Mouse (Mus musculus) neural tube, embryonic 13.5 days (tissue): ENCODE measurements around the gene Cc2d2a. TPM values are rescaled to one million over a fixed set of nuclear protein-coding genes. Genes with fewer than 3 reads are reported as not detected.

Experiments
- ATAC-seq: fragments of 200-750 bp; cut with Nextera tagmentation; 2 replicates; pipeline ENCODE4 v1.8.0; 2017; ENCODE audit warnings: low read depth, mild to moderate bottlenecking, moderate TSS enrichment, moderate library complexity
- H3K27ac ChIP-seq: fragments of 300-500 bp; sonication (generic); replicated peaks from 2 replicates; pipeline ENCODE4 v1.5.1; 2015; ENCODE audit warnings: moderate library complexity, mild to moderate bottlenecking, inconsistent platforms
- H3K27me3 ChIP-seq: fragments of 300-500 bp; sonication (generic); 2 replicates; pipeline ENCODE4 v1.6.1; 2015; ENCODE audit warnings: mild to moderate bottlenecking, inconsistent platforms
- H3K36me3 ChIP-seq: fragments of 300-500 bp; sonication (generic); 2 replicates; pipeline ENCODE4 v1.6.1; 2015; ENCODE audit warnings: mild to moderate bottlenecking, inconsistent platforms
- H3K4me1 ChIP-seq: fragments of 300-500 bp; sonication (generic); replicated peaks from 2 replicates; pipeline ENCODE4 v1.6.1; 2015; ENCODE audit warnings: inconsistent platforms
- H3K4me2 ChIP-seq: fragments of 300-500 bp; sonication (generic); 2 replicates; pipeline ENCODE4 v1.6.1; 2015; ENCODE audit warnings: inconsistent platforms, mild to moderate bottlenecking, moderate library complexity
- H3K4me3 ChIP-seq: fragments of 300-500 bp; sonication (generic); 2 replicates; pipeline ENCODE4 v1.5.1; 2015; ENCODE audit warnings: mild to moderate bottlenecking, inconsistent platforms
- H3K9ac ChIP-seq: fragments of 300-500 bp; sonication (generic); 2 replicates; pipeline ENCODE4 v1.6.1; 2015; ENCODE audit warnings: moderate library complexity, mild to moderate bottlenecking, inconsistent platforms
- H3K9me3 ChIP-seq: fragments of 300-500 bp; sonication (generic); 2 replicates; pipeline ENCODE4 v1.6.1; 2016; ENCODE audit warnings: inconsistent platforms
- WGBS: fragments of 180-500 bp; shearing (Covaris S2); methylation state at CpG from one replicate; pipeline ENCODE4 v1.1.7; 2015; 5-methylcytosine and 5-hydroxymethylcytosine counted together
- polyA plus RNA-seq: library from polyadenylated mRNA; unstranded; fragments of >200 nt; fragmentation: Nextera tagmentation; extraction: Ambion mirVana; gene quantifications from 2 replicates; pipeline ENCODE4 v1.2.1, GENCODE M21; 2015

Cc2d2a gene
- polyA plus RNA-seq, 1 experiment from 2014 or later, result 7.8 TPM

DNA sequence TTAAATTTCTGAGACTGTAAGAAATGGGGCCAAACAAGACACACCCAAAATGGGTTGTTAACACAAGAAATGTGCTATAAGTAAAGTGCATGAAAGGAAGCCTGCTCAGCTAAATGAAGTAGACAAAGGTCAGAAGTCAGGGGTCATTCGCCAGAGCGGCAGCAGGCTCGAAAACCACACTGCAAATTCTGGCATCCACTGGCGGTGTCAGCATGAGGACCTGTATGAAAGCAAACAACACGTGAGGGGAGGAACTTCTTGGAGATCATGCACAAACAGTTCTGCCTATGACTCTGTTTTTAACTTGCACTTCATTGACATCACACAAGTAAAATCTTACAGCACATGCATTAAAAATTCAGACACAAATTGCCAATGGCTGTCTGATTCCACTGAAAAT is 83.0 kb downstream of the Cc2d2a start:
- H3K9ac ChIP-seq, result no peak overlapping the region
- H3K9me3 ChIP-seq, result no peaks in the 10 kb centered on the region
- H3K4me3 ChIP-seq, result no peak overlapping the region
- H3K27ac ChIP-seq, result no peak overlapping the region
- H3K4me2 ChIP-seq, result no peak overlapping the region
- H3K36me3 ChIP-seq, result peaks cover 17% of the 10 kb centered on the region
- no peaks in the 10 kb centered on the region for H3K4me1 ChIP-seq
- no peaks in the 10 kb centered on the region for H3K27me3 ChIP-seq
- 65% methylated on average over 5 of the region's 5 CpGs for WGBS
- no peak for ATAC-seq

DNA sequence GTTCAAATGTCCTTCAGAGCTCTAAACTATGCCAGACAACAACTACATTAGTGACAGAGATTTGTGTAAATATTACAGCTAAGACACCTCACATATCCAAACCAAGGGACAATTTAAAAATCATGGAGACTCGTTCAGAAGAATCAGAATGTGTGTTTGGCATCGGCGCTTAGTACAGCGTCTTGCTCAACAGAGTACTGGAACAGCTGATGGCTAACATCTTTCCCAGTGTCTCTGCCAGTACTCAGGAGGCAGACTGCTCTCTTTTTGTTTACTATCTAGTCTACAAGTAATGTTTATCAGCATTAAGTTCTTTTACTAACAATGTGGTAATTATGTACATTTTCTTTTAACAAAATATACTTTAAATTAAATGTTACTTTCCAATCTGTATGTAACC is 85.9 kb downstream of the Cc2d2a start:
- no peak overlapping the region for H3K4me3 ChIP-seq
- no peak overlapping the region for H3K27ac ChIP-seq
- 91% methylated on average over 4 of the region's 4 CpGs for WGBS
- H3K36me3 ChIP-seq, result peaks cover 12% of the 10 kb centered on the region; the same call in 1 of the 2 replicates
- H3K27me3 ChIP-seq, result no peaks in the 10 kb centered on the region
- no peak for ATAC-seq
- no peak overlapping the region for H3K4me2 ChIP-seq
- H3K4me1 ChIP-seq, result no peaks in the 10 kb centered on the region
- no peaks in the 10 kb centered on the region for H3K9me3 ChIP-seq
- H3K9ac ChIP-seq, result no peak overlapping the region

DNA sequence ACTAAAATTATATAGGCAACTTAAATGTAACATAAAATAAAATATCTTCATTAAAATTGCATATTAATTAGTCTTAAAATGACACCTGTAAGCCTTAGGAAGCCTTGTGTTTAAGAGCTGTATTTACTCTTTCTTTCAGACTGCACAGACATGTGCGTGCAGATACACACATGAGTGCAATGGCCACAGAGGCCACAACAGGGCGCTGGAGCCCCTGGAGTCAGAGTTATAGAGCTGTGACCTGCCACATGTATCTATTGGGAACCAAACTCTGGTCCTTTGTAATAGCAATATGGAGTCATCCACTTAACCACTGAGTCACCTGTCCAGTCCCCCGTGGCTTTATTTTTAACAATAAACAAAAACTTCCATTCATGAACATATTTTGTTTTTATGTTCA is 86.9 kb downstream of the Cc2d2a start:
- Histone ChIP-seq H3K27ac (no peak overlapping the region), H3K4me2 (no peak overlapping the region), H3K9ac (no peak overlapping the region), H3K36me3 (peaks cover 13% of the 10 kb centered on the region; the same call in 1 of the 2 replicates), H3K27me3 (no peaks in the 10 kb centered on the region), H3K9me3 (no peaks in the 10 kb centered on the region), H3K4me1 (no peaks in the 10 kb centered on the region), H3K4me3 (no peak overlapping the region)
- WGBS, result 88% methylated on average over 3 of the region's 3 CpGs
- ATAC-seq, result no peak

DNA sequence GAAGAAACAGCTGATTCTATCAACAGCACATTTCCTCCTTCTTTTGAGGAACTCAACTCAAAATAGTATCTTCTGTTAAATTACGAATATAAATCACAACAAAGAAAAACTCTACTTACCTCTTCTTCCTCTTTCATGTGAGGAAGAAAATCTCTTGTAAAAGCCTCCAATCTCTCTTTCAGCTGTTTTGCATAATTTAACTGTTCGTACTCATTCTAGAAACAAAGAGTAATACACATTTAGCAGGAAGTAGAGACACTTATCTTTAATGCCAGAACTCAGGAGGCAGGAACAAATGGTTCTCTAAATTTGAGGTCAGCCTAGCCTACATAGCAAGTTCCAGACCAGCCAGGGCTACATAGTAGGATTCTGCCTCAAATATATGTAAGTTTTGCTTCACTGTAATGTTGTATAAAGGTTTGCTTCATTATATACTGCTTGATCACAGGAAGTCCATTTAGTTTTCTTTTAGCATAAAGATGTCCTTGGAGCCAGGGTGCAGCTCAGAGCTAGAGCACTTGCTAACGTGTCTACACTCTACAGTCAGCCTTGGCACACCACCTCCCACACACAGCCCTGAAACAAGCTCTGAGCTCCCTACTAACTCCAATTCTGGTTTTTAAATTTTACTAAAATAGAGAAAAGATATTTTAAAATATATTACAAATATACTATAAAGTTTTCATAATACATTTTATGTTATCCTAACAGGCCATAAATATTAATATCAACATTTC is 108.6 kb downstream of the Cc2d2a start:
- H3K27ac ChIP-seq, result no peak overlapping the region
- H3K4me3 ChIP-seq, result no peak overlapping the region
- H3K9me3 ChIP-seq, result no peaks in the 10 kb centered on the region
- ATAC-seq, result no peak
- peaks cover 31% of the 10 kb centered on the region for H3K36me3 ChIP-seq
- no peak overlapping the region for H3K9ac ChIP-seq
- no peak overlapping the region for H3K4me2 ChIP-seq
- WGBS, result 92% methylated on average over 3 of the region's 3 CpGs
- H3K4me1 ChIP-seq, result no peaks in the 10 kb centered on the region
- no peaks in the 10 kb centered on the region for H3K27me3 ChIP-seq

DNA sequence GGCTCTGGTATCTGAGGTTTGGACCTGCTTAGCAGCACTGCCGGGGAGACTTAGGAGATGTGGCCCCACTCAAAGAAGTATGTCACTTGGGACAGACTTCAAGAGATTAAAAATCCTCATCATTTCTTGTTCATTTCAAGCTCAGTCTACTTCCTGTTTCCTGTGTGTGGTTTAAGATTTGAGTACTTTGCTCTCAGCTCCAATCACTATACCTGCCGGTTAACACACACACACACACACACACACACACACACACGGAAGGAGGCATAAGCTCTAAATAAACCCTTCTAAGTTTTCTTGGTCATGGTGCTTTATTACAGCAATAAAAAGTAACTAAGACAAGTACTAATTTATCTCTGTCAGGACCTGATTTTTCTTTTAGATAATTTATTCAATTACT is 109.4 kb downstream of the Cc2d2a start:
- Histone ChIP-seq H3K36me3 (peaks cover 28% of the 10 kb centered on the region), H3K27me3 (no peaks in the 10 kb centered on the region), H3K9ac (no peak overlapping the region), H3K9me3 (no peaks in the 10 kb centered on the region), H3K4me2 (no peak overlapping the region), H3K27ac (no peak overlapping the region), H3K4me3 (no peak overlapping the region), H3K4me1 (peaks cover 5% of the 10 kb centered on the region)
- 86% methylated on average over 3 of the region's 3 CpGs for WGBS
- ATAC-seq, result no peak

DNA sequence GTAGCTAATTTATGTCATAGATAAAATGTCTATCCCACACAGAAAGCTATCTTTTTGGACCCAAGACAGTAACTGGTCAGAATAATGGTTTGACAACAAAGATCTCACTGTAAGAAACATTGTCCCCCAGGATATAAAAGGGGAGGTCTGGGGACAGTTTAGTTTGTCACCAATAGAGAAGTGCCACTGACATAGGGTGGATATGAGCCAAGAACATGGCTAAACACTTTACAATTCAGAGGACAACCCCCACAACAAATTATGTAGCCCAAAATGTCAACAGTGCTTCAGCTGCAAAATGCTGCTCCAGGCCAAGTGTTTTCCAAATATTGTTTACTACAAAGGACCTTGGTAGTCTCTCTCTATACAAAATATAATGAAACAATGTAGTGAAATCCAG is 114.3 kb downstream of the Cc2d2a start:
- H3K27ac ChIP-seq, result no peak overlapping the region
- peaks cover 36% of the 10 kb centered on the region for H3K4me1 ChIP-seq
- H3K4me2 ChIP-seq, result no peak overlapping the region
- H3K9me3 ChIP-seq, result no peaks in the 10 kb centered on the region
- H3K9ac ChIP-seq, result no peak overlapping the region
- H3K4me3 ChIP-seq, result no peak overlapping the region
- no peak for ATAC-seq
- H3K27me3 ChIP-seq, result no peaks in the 10 kb centered on the region
- H3K36me3 ChIP-seq, result no peaks in the 10 kb centered on the region

DNA sequence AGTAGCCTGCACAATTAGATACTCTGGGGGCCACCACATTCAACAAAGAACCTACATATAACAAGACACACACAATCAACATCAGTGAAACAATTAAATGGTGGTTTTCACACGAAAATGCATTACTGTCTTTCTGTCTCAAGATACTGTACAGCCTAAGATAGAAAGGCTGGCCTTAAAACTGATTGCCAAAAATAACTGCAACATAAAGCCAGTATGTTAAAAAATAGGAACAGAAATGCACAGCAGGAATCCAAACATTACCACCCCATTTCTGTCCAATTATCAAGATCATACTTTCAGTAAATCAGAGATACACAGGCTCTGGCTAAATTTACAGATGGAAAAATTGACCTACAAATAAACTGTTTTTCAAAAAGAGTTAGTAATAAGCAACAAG is 114.8 kb downstream of the Cc2d2a start:
- H3K9ac ChIP-seq, result no peak overlapping the region
- no peak overlapping the region for H3K4me3 ChIP-seq
- H3K27ac ChIP-seq, result no peak overlapping the region
- WGBS, result 24% methylated on average over 1 of the region's 1 CpGs
- peaks cover 36% of the 10 kb centered on the region for H3K4me1 ChIP-seq
- ATAC-seq, result no peak
- no peaks in the 10 kb centered on the region for H3K27me3 ChIP-seq
- H3K9me3 ChIP-seq, result no peaks in the 10 kb centered on the region
- no peak overlapping the region for H3K4me2 ChIP-seq
- no peaks in the 10 kb centered on the region for H3K36me3 ChIP-seq

DNA sequence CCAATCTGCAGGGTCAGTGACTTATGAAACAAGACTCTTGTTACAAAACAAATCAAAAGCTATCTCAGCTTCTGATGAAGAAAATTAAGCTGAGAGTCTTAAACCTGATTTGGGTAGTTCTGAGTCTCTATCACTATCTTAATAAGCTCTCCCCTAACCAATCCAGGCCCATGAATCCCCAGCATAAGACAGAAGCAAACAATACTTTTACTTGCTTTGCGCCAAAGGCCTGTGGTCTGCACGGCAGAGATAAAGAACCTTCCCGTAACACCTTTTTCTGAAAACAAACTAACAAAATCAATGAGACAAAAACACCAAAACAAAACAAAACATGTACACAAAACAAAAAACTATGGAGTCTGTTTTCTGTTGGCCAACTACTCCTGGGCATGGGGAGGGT is 116.4 kb downstream of the Cc2d2a start:
- no peaks in the 10 kb centered on the region for H3K27me3 ChIP-seq

DNA sequence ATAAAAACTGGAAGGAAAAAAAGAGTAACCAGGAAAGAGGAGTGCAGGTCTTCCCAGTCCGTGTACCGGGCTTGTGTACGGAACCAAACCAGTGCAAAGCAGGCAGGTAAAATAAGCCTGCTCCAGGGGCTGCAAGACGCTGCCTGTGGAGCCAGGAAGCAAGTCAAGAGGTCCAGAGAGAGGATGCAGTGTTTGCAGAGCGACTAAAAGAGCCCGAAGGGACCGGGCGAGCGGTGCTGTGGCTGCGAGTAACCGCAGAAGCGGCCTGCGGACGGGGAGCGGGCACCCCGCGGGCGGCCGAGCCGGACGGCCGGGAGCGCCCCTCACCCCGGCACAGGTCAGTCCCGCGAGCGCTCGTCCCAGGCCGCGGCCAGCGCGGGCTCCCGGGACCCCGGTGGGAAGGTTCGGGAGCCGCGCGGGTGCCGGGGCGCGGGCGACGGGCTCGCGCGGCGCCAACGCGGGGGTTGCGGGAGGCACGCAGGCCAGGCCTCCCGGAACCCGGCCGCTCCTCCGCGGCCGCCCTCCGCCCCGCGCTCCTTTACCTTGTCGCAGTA is 119.4 kb downstream of the Cc2d2a start:
- Histone ChIP-seq H3K4me3 (peak overlapping the region; percentile 87), H3K9me3 (no peaks in the 10 kb centered on the region), H3K27ac (peak overlapping the region; percentile 99), H3K4me1 (peaks cover 38% of the 10 kb centered on the region), H3K27me3 (no peaks in the 10 kb centered on the region), H3K9ac (peak overlapping the region; percentile 96), H3K36me3 (no peaks in the 10 kb centered on the region), H3K4me2 (peak overlapping the region; percentile 70)
- under 1% methylated on average over 56 of the region's 61 CpGs for WGBS
- peak; percentile 75 for ATAC-seq

More for the DNA sequence above, 116.4 kb downstream of the Cc2d2a start:
- Histone ChIP-seq H3K36me3 (no peaks in the 10 kb centered on the region), H3K4me2 (no peak overlapping the region), H3K27ac (no peak overlapping the region), H3K4me3 (no peak overlapping the region), H3K9ac (no peak overlapping the region), H3K9me3 (no peaks in the 10 kb centered on the region), H3K4me1 (peaks cover 42% of the 10 kb centered on the region)
- whole genome bisulfite sequencing, result 88% methylated on average over 3 of the region's 3 CpGs
- ATAC-seq, result no peak

DNA sequence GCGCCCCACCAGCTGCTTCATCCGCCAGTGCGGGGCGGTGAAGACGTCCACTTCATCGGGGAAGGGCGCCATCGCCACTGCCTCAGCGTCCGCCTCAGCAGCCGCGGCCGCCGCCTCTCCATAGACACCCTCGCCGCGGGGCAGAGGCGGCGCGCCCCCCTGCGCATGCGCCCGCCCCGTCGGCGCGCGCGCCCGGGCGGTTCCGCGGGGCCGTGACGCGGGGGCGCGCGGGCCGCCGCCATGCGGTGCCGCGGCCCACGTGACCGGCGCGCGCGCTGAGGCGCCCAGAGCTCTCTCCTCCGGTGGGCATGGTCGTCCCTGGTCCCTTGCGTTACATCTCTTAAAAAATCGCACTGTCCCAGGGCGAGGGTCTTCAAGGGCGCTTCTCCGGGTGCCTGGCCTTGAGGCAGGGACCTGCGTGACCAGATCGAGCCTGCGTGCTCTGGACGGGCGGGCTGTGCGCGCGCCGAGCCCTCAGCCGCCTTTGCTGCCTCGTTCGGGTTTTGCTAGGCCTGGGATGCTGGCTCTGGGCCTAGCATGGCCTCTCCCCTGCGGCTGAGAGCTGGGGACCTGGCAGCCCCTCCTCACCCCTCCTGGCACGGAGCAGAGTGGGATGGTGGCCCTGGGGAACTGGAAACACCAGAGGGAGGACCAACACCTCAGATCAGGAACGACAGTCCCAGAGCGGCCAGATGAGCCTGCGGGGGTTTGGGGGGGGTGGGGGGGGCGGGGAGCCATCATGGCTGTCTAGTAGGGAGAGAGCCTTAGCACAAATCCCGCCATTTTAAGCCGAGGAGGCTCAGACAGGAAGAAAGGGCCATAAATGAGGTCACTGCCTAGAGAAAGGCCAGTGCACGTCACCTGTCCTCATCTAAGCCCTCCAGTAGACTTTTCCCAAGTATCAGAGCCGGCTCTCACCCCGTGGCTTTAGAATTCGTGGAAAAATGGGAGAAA is 120.1 kb downstream of the Cc2d2a start:
- Histone ChIP-seq H3K4me1 (peaks cover 30% of the 10 kb centered on the region), H3K9ac (peak overlapping the region; percentile 96), H3K27ac (peak overlapping the region; percentile 99), H3K36me3 (no peaks in the 10 kb centered on the region), H3K4me3 (peak overlapping the region; percentile 87), H3K9me3 (no peaks in the 10 kb centered on the region), H3K4me2 (peak overlapping the region; percentile 71), H3K27me3 (no peaks in the 10 kb centered on the region)
- 2% methylated on average over 76 of the region's 82 CpGs for WGBS
- peak; percentile 96 for ATAC-seq

DNA sequence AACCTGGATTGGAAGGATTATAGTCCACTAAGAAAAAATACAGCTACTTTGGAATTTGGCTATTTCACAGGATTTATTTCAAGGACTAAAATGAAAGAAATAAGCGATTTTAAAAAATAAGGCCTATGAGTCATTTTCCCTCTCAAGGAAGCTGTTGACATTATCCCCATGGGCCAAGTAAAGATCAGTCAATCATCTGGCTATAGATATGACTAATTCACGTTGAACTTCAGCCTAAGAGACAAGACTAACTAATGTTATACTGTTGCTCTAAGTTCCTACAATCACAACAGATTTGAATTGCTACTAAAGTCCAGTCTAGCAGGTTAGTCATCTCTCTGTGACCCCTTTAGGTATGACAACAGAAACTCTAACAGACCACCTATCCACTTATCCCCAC is 121.8 kb downstream of the Cc2d2a start:
- 86% methylated on average over 2 of the region's 2 CpGs for WGBS
- H3K4me3 ChIP-seq, result no peak overlapping the region
- no peaks in the 10 kb centered on the region for H3K27me3 ChIP-seq
- no peak overlapping the region for H3K4me2 ChIP-seq
- no peaks in the 10 kb centered on the region for H3K36me3 ChIP-seq
- no peak overlapping the region for H3K27ac ChIP-seq
- ATAC-seq, result no peak
- H3K9ac ChIP-seq, result no peak overlapping the region
- peaks cover 25% of the 10 kb centered on the region for H3K4me1 ChIP-seq
- no peaks in the 10 kb centered on the region for H3K9me3 ChIP-seq

DNA sequence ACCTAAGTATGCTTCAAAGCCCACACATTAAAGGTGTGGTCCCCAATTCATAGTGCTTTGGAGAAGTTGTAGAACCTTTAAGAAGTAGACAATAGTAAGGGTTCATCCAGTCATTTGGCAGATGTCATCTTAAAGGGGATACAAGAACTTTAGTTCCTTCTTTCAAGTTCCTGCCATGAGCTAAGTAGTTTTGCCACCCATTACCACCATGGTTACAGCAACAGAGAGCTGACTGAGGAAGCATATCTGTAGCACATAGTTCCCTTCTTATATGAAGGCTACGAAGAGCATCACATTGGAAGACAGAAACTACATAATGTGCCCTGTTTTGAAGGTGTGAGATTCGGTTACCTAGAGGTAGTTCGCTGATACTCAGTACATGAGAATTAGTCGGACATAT is 124.5 kb downstream of the Cc2d2a start:
- H3K27me3 ChIP-seq, result no peaks in the 10 kb centered on the region
- peaks cover 5% of the 10 kb centered on the region for H3K4me1 ChIP-seq
- ATAC-seq, result no peak
- no peak overlapping the region for H3K4me3 ChIP-seq
- H3K27ac ChIP-seq, result no peak overlapping the region
- no peaks in the 10 kb centered on the region for H3K36me3 ChIP-seq
- WGBS, result 90% methylated on average over 4 of the region's 4 CpGs
- no peaks in the 10 kb centered on the region for H3K9me3 ChIP-seq
- H3K4me2 ChIP-seq, result no peak overlapping the region
- H3K9ac ChIP-seq, result no peak overlapping the region
